ENCODE assay signal across 16 mouse cellular contexts in genomic region chr2:113903865-113904264, GRCm38 (mm10).
"Had no signal": no experiment of that assay in that cellular context is flagged by ENCODE, and none has a peak within 500 bp of the region (broad histone marks: within the 10 kb centered on the region; RNA-seq: fewer than 3 reads in every experiment).

No protein-coding gene starts in this region.

- H3K27me3 ChIP-seq: liver, embryonic 12.5 days; neural tube, embryonic 12.5 days; stomach, embryonic 15.5 days had no signal

- H3K4me3 ChIP-seq: liver, embryonic 12.5 days; midbrain, embryonic 10.5 days; myocyte; neural tube, embryonic 12.5 days; stomach, embryonic 15.5 days had no signal

- H3K9ac ChIP-seq: liver, embryonic 12.5 days; liver, embryonic 14.5 days; lung, embryonic 14.5 days; neural tube, embryonic 12.5 days; stomach, embryonic 15.5 days had no signal

- H3K4me1 ChIP-seq: liver, embryonic 12.5 days; neural tube, embryonic 12.5 days; stomach, embryonic 15.5 days had no signal

- DNase-seq: lung, adult 18-20 months; lung, embryonic 14.5 days; lung, postnatal 10 days; lung, postnatal 4 days; midbrain, embryonic 14.5 days; right cerebral cortex, postnatal 14 days; thymus, postnatal 25 days; thymus, postnatal 4 days had no signal

- H3K9me3 ChIP-seq: liver, embryonic 12.5 days; midbrain, embryonic 10.5 days; neural tube, embryonic 12.5 days; stomach, embryonic 15.5 days had no signal

- H3K36me3 ChIP-seq: liver, embryonic 12.5 days; midbrain, embryonic 10.5 days; neural tube, embryonic 12.5 days; stomach, embryonic 15.5 days had no signal

- H3K27ac ChIP-seq: liver, embryonic 12.5 days; liver, embryonic 14.5 days; midbrain, embryonic 10.5 days; neural tube, embryonic 12.5 days; stomach, embryonic 15.5 days; stomach, postnatal 0 days had no signal

- H3K4me2 ChIP-seq: liver, embryonic 12.5 days; lung, embryonic 14.5 days; neural tube, embryonic 12.5 days; stomach, embryonic 15.5 days had no signal

- ATAC-seq: liver, embryonic 12.5 days; midbrain, embryonic 16.5 days had no signal
